Comparison of ENCODE assay signal across 8 mouse cellular contexts in the genomic region with DNA sequence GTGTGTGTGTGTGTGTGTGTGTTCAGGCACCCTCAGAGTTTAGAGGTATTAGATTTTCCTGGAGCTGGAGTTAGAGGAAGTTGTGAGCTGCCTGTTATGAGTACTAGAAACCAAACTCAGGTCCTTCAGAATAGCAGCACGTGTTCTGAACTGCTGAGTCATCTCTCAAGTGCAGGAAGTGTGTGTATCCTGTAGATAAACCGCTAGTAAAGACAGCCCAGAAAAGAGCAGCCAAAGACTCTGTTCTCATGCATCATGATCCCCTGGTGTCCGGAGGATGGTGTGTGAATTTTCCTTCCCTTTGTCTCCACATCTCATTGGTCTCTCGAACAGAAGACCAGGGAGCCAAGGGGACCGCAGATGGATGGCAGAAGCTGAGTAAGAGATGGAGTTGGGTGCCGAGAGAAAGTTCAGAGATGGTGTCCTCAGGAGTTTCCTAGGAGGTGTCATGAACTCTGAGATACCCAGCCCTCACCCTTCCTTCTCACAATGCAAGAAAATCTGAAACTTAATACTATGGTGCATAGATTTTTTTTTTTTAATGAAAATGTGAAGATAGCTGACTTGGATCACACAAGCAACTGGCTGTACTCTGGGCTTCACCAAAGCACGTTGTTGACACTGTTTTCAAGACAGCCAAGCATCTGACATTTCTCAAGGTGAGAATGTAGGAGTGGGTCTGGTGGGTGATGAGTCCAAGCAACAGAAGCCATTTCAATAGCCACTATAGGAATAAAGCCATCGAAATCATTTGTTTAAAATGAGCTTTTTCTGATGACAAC. TPM values are rescaled to one million over a fixed set of nuclear protein-coding genes. Genes with fewer than 3 reads are reported as not detected.
DNase-seq lines count a peak whose midpoint lies in the region; ATAC-seq and TF ChIP-seq lines count a peak whose summit lies in the region.

No protein-coding gene starts in this region.

- no peaks in the 10 kb centered on the region for H3K27me3 ChIP-seq in MEL (ENCODE audit: control insufficient read depth in 1 of 2, insufficient read depth in 2 of 2, low read length in 2 of 2)
- H3K27me3 ChIP-seq in intestine, embryonic 16.5 days (replicated peaks; ENCODE audit: control insufficient read depth, insufficient read depth, low read length): no peaks in the 10 kb centered on the region
- no peaks in the 10 kb centered on the region for H3K27me3 ChIP-seq in forebrain, embryonic 13.5 days

- peaks cover 0 to 15% of the 10 kb centered on the region in 2 experiments; a peak in 2 of 4 replicates for H3K36me3 ChIP-seq in MEL (ENCODE audit: control insufficient read depth in 1 of 2, insufficient read depth in 2 of 2, low read length in 2 of 2)
- no peaks in the 10 kb centered on the region for H3K36me3 ChIP-seq in intestine, embryonic 16.5 days (ENCODE audit: control insufficient read depth, insufficient read depth, low read length)
- H3K36me3 ChIP-seq in forebrain, embryonic 13.5 days (ENCODE audit: poor library complexity, severe bottlenecking): no peaks in the 10 kb centered on the region

- peak in 1 of 2 experiments; percentile 28; a peak in 1 of 4 replicates for TF ChIP-seq POLR2A in MEL (IDR thresholded peaks at IDR 0.05; ENCODE audit: control insufficient read depth in 1 of 2, insufficient read depth in 1 of 2, low read depth in 1 of 2, low read length in 2 of 2, poor library complexity in 1 of 2)

- WGBS in intestine, embryonic 16.5 days: 63% methylated on average over 8 of the region's 8 CpGs
- 79% methylated on average over 8 of the region's 8 CpGs for WGBS in forebrain, embryonic 13.5 days

- H3K4me2 ChIP-seq in intestine, embryonic 16.5 days (ENCODE audit: low read depth, low read length): no peak overlapping the region
- no peak overlapping the region for H3K4me2 ChIP-seq in forebrain, embryonic 13.5 days

- peak; percentile 98 to 99 for TF ChIP-seq EP300 in MEL (IDR thresholded peaks at IDR 0.05; ENCODE audit: low read depth in 1 of 2, low read length in 2 of 2)

- peak; percentile 96 for DNase-seq in MEL (ENCODE audit: low read depth, low spot score)
- peak; percentile 42 for DNase-seq in naive thymus-derived CD4-positive, alpha-beta T cell, adult 2 months (ENCODE audit: low read depth)
- no peak for DNase-seq in layer of hippocampus, adult 8-10 months (ENCODE audit: low spot score in 2 of 2)
- no peak for DNase-seq in frontal cortex, postnatal 36 days (ENCODE audit: low spot score in 2 of 2)
- no peak for DNase-seq in left cerebral cortex, adult 2 months (ENCODE audit: extremely low spot score in 1 of 2, low spot score in 2 of 2)

- H3K79me2 ChIP-seq in MEL (ENCODE audit: control insufficient read depth, insufficient read depth, low read length, poor library complexity): no peaks in the 10 kb centered on the region

- intact Hi-C loops in left cerebral cortex, adult 2 months (cut with DNase I): no loop called here

- H3K9ac ChIP-seq in MEL (ENCODE audit: control insufficient read depth, low read depth, low read length, poor library complexity, severe bottlenecking): peak overlapping the region; percentile 48
- H3K9ac ChIP-seq in intestine, embryonic 16.5 days (ENCODE audit: low read depth, low read length): no peak overlapping the region
- H3K9ac ChIP-seq in forebrain, embryonic 13.5 days: no peak overlapping the region

- no peaks in the 10 kb centered on the region for H3K9me3 ChIP-seq in MEL (replicated peaks; ENCODE audit: insufficient read depth, low read length)
- no peaks in the 10 kb centered on the region for H3K9me3 ChIP-seq in intestine, embryonic 16.5 days (ENCODE audit: control insufficient read depth, low read length)
- H3K9me3 ChIP-seq in forebrain, embryonic 13.5 days (replicated peaks): no peaks in the 10 kb centered on the region

- H3K4me1 ChIP-seq in MEL (ENCODE audit: control insufficient read depth in 1 of 2, insufficient read depth in 2 of 2, low read length in 2 of 2): peaks cover 11 to 14% of the 10 kb centered on the region in 2 experiments
- no peaks in the 10 kb centered on the region for H3K4me1 ChIP-seq in intestine, embryonic 16.5 days (ENCODE audit: control insufficient read depth, insufficient read depth, low read length)
- H3K4me1 ChIP-seq in forebrain, embryonic 13.5 days: no peaks in the 10 kb centered on the region

- ATAC-seq in common myeloid progenitor, adult 5-6 weeks (replicated peaks; ENCODE audit: low read depth, poor library complexity, severe bottlenecking): peak; percentile 100
- ATAC-seq in intestine, embryonic 16.5 days: peak; percentile 76
- no peak for ATAC-seq in forebrain, embryonic 13.5 days

- peak overlapping the region; percentile 42 to 44 for H3K4me3 ChIP-seq in MEL (ENCODE audit: control insufficient read depth in 1 of 2, insufficient read depth in 1 of 2, low read depth in 2 of 2, low read length in 2 of 2)
- no peak overlapping the region for H3K4me3 ChIP-seq in intestine, embryonic 16.5 days (ENCODE audit: low read length)
- H3K4me3 ChIP-seq in left cerebral cortex, adult 2 months: no peak overlapping the region
- H3K4me3 ChIP-seq in forebrain, embryonic 13.5 days: no peak overlapping the region

- TF ChIP-seq RAD21 in MEL (IDR thresholded peaks at IDR 0.05; ENCODE audit: low read depth, low read length): no peak

- no peak for TF ChIP-seq CTCF in MEL (IDR thresholded peaks at IDR 0.05 in 2 of 3, conservative IDR thresholded peaks at IDR 0.05 in 1 of 3; ENCODE audit: control insufficient read depth in 1 of 3, insufficient read depth in 1 of 3, low read depth in 2 of 3, low read length in 3 of 3, poor library complexity in 1 of 3, severe bottlenecking in 1 of 3)
- no peak for TF ChIP-seq CTCF in left cerebral cortex, adult 2 months (IDR thresholded peaks at IDR 0.05)

- peak overlapping the region; percentile 85 for H3K27ac ChIP-seq in MEL (ENCODE audit: control insufficient read depth, low read depth, low read length)
- H3K27ac ChIP-seq in intestine, embryonic 16.5 days (ENCODE audit: low read length): no peak overlapping the region
- no peak overlapping the region for H3K27ac ChIP-seq in left cerebral cortex, adult 2 months
- H3K27ac ChIP-seq in forebrain, embryonic 13.5 days: no peak overlapping the region

TF ChIP-seq in MEL, 35 proteins besides CTCF, POLR2A, EP300 and RAD21 (continues in another document):
- TF ChIP-seq TCF12 (IDR thresholded peaks at IDR 0.05; ENCODE audit: low read depth, low read length): peak; percentile 97
- no peak for TF ChIP-seq USF2 (IDR thresholded peaks at IDR 0.05; ENCODE audit: borderline replicate concordance in 1 of 2, insufficient read depth in 1 of 2, low read depth in 1 of 2, low read length in 2 of 2)
- TF ChIP-seq BHLHE40 (IDR thresholded peaks at IDR 0.05; ENCODE audit: borderline replicate concordance, low read depth, low read length): peak; percentile 98
- peak; percentile 98 for TF ChIP-seq GABPA (IDR thresholded peaks at IDR 0.05; ENCODE audit: low read depth, low read length)
- peak; percentile 95 for TF ChIP-seq SIN3A (IDR thresholded peaks at IDR 0.05; ENCODE audit: low read length)
- TF ChIP-seq MAZ (IDR thresholded peaks at IDR 0.05; ENCODE audit: low read depth, low read length): no peak
- peak; percentile 81 for TF ChIP-seq JUND (IDR thresholded peaks at IDR 0.05; ENCODE audit: low read depth, low read length)
- peak; percentile 38; the same call in 1 of the 2 replicates for TF ChIP-seq NELFE (IDR thresholded peaks at IDR 0.05; ENCODE audit: low read depth, low read length)
- no peak for TF ChIP-seq MEF2A (IDR thresholded peaks at IDR 0.05; ENCODE audit: extremely low read depth, insufficient replicate concordance, low read depth, low read length, poor library complexity, severe bottlenecking)
- TF ChIP-seq TBP (IDR thresholded peaks at IDR 0.05; ENCODE audit: low read depth, low read length): 0 out of 2 replicates have a peak, but pooled peaks have one; percentile 31
- TF ChIP-seq ZNF384 (IDR thresholded peaks at IDR 0.05; ENCODE audit: low read depth, low read length): peak; percentile 51
- TF ChIP-seq RCOR1 (IDR thresholded peaks at IDR 0.05; ENCODE audit: low read depth, low read length): peak; percentile 81
- no peak for TF ChIP-seq ZC3H11A (IDR thresholded peaks at IDR 0.05; ENCODE audit: low read depth, low read length)
- no peak for TF ChIP-seq SMC3 (IDR thresholded peaks at IDR 0.05; ENCODE audit: low read depth, low read length)
- peak; percentile 99 for TF ChIP-seq MAFK (IDR thresholded peaks at IDR 0.05; ENCODE audit: borderline replicate concordance, low read depth, low read length)
- no peak for TF ChIP-seq E2F4 (IDR thresholded peaks at IDR 0.05; ENCODE audit: borderline replicate concordance, low read depth, low read length)
- TF ChIP-seq HCFC1 (IDR thresholded peaks at IDR 0.05; ENCODE audit: low read depth, low read length): peak; percentile 36; the same call in 1 of the 2 replicates
- peak; percentile 97 for TF ChIP-seq ETS1 (IDR thresholded peaks at IDR 0.05; ENCODE audit: low read depth, low read length)
- TF ChIP-seq CHD1 (IDR thresholded peaks at IDR 0.05; ENCODE audit: low read depth, low read length): no peak
- no peak for TF ChIP-seq NRF1 (IDR thresholded peaks at IDR 0.05; ENCODE audit: insufficient read depth, low read depth, low read length, poor library complexity, severe bottlenecking)
- no peak for TF ChIP-seq POLR2AphosphoS5 (IDR thresholded peaks at IDR 0.05; ENCODE audit: borderline replicate concordance, low read depth, low read length)

RNA-seq across cellular contexts. Expression of gene Hmgcr, which starts 27.3 kb away (rescaled TPM):
- 52.5 and 54.1 TPM in 2 replicates for total RNA-seq in MEL (2012; rRNA removed)
- polyA plus RNA-seq in MEL (2012; ENCODE audit: insufficient read depth in 1 of 2, insufficient read length in 2 of 2, low read depth in 1 of 2, low replicate concordance in 2 of 2, missing spikeins in 1 of 2): 10 to 100 TPM in 1 of 2 experiments, not detected in 1; 69.8 TPM
- 47.4 and 59.1 TPM in 2 replicates for total RNA-seq in common myeloid progenitor, adult 5-6 weeks (2017)
- 86.6 and 87.7 TPM in 2 replicates for polyA plus RNA-seq in intestine, embryonic 16.5 days (2015; fragmentation: Nextera tagmentation; extraction: Ambion mirVana)
- 100 to 1,000 TPM; 120 to 159 (median 138) TPM for total RNA-seq in layer of hippocampus, adult 8-10 months (2022)
- 100 to 1,000 TPM; 157 to 159 TPM for total RNA-seq in left cerebral cortex, adult 2 months (2021)
- polyA plus RNA-seq in forebrain, embryonic 13.5 days (2015; fragmentation: Nextera tagmentation; extraction: Ambion mirVana): 143 and 168 TPM in 2 replicates

RNA-seq across cellular contexts. Expression of gene Ankrd31, which starts 50.1 kb away (rescaled TPM):
- total RNA-seq in MEL (2012; rRNA removed): not detected in 2 replicates
- polyA plus RNA-seq in MEL (2012; ENCODE audit: insufficient read depth in 1 of 2, insufficient read length in 2 of 2, low read depth in 1 of 2, low replicate concordance in 2 of 2, missing spikeins in 1 of 2): not detected
- total RNA-seq in common myeloid progenitor, adult 5-6 weeks (2017): not detected in 2 replicates
- 0.02 TPM in 2 replicates for polyA plus RNA-seq in intestine, embryonic 16.5 days (2015; fragmentation: Nextera tagmentation; extraction: Ambion mirVana)
- 1 to 10 TPM in 1 of 4 experiments, under 1 TPM in 3; 0.37 to 1.0 (median 0.42) TPM for total RNA-seq in layer of hippocampus, adult 8-10 months (2022)
- total RNA-seq in left cerebral cortex, adult 2 months (2021): under 1 TPM in 1 of 2 experiments, not detected in 1; 0.57 TPM
- not detected in 2 replicates for polyA plus RNA-seq in forebrain, embryonic 13.5 days (2015; fragmentation: Nextera tagmentation; extraction: Ambion mirVana)

Comparison
In these comparisons a context has a peak if more than half of its experiments do, and no peak if none do; other contexts are left out.
1. DNase-seq: peak in MEL (single experiment) and naive thymus-derived CD4-positive, alpha-beta T cell, adult 2 months (single experiment); none in layer of hippocampus, adult 8-10 months (0 of 2), frontal cortex, postnatal 36 days (0 of 2) and left cerebral cortex, adult 2 months (0 of 2).
2. H3K4me3 ChIP-seq: peak in MEL (2 of 2); none in intestine, embryonic 16.5 days (single experiment), left cerebral cortex, adult 2 months (single experiment) and forebrain, embryonic 13.5 days (single experiment).